Mouse (Mus musculus): ENCODE results near the gene Rpa1. TPM values are rescaled to one million over a fixed set of nuclear protein-coding genes. Genes with fewer than 3 reads are reported as not detected.

The Rpa1 gene
- polyA plus RNA-seq, 1 experiment: not detected

DNA sequence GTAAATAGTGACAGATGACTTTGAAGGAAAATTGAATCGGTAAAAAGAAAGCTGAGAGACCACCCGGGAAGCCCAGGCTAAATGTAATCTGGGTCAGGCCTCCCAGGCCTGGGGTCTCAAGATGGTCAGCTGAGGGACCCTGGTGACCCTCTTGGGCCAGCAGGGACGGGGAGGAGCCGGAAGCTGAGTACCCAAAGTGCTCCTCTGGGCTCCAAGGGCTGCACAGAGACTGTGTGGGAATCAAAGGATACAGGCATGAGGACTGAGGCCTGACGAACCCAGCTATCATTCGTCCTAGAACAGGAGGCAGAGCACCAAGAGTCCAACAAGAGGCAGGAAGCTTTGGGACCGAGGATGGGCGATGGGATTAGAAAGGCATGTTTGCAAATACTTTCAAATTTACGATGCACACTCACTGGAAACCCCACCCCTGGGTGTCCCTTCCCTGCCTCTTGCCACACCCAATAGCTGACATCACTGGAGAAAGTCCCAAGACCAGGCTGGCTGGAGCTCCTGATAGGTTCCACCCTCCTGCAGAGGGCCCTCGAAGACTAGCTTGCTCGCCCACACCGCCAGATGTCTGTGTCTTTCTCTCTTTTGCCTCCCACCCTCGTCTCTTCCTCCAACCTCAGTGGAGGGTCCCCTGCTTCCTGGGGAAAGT lies 93.7 kb downstream of the Rpa1 start:
- no peak overlapping the region for H3K27ac ChIP-seq (ENCODE audit: insufficient read depth, low read depth, low read length)
- H3K4me1 ChIP-seq (ENCODE audit: control insufficient read depth, insufficient read depth, low read length): peaks cover 9% of the 10 kb centered on the region; the same call in 1 of the 2 replicates
- TF ChIP-seq POLR2A (IDR thresholded peaks at IDR 0.05; ENCODE audit: insufficient read depth, low read depth, low read length) (no peak), CTCF (IDR thresholded peaks at IDR 0.05; ENCODE audit: insufficient read depth, low read depth, low read length) (no peak)
- 78% methylated on average over 13 of the region's 13 CpGs for WGBS
- no peak overlapping the region for H3K4me3 ChIP-seq (ENCODE audit: insufficient read depth, low read depth, low read length)

DNA sequence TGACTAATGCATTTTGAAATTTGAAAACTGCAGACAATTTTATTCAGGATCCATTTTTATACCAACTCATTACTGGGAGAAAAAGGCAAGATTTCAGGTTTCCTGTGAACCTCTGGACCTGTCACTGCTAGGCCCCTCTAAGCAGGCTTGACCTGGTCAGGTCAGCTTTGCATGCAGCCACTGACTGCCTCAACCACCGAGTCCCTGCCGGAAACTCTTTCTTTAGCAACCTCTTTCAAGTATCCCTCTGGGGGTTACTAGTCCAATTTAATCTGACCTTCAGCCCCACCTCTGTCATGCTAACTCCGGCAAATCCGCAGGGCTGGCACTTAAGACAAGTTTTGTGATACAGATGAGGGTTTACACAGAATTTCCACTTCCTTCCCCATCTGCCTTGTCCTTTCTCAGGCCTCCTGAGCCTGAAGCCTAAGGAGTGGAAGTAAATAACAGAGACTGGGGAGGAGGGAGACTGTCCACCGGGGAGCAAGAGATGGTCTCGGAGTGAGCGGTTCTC lies 96.5 kb downstream of the Rpa1 start:
- Histone ChIP-seq H3K4me3 (ENCODE audit: insufficient read depth, low read depth, low read length) (no peak overlapping the region), H3K4me1 (ENCODE audit: control insufficient read depth, insufficient read depth, low read length) (peaks cover 12% of the 10 kb centered on the region), H3K27ac (ENCODE audit: insufficient read depth, low read depth, low read length) (no peak overlapping the region)
- 82% methylated on average over 7 of the region's 7 CpGs for WGBS
- TF ChIP-seq CTCF (IDR thresholded peaks at IDR 0.05; ENCODE audit: insufficient read depth, low read depth, low read length) (no peak), POLR2A (IDR thresholded peaks at IDR 0.05; ENCODE audit: insufficient read depth, low read depth, low read length) (no peak)

DNA sequence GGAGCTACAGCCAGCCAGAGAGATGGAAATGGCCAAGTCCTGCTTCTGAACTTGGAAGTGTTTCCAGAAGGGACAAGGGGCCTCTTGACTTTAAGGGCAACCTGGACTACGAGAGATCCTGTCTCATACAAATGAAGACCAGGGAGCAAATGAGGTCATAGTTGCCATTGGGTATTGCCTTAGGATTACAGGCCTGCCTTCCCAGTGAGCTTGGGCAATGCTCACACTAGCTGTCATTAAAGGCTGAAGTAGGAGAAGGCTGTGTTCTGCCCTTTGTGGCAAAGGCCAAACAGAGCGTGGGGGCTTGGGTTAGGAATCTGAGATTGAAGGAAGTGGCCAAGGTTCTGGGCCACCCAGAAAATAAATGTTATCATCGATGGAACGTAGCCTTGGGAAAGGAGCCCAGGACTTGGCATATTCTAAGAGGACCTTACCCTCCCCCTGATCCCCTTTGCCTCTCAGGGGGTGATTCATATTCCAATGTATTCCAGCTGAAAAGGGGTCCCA lies 97.1 kb downstream of the Rpa1 start:
- H3K4me1 ChIP-seq (ENCODE audit: control insufficient read depth, insufficient read depth, low read length): peaks cover 12% of the 10 kb centered on the region
- WGBS: 74% methylated on average over 4 of the region's 4 CpGs
- H3K4me3 ChIP-seq (ENCODE audit: insufficient read depth, low read depth, low read length): no peak overlapping the region
- H3K27ac ChIP-seq (ENCODE audit: insufficient read depth, low read depth, low read length): no peak overlapping the region
- TF ChIP-seq POLR2A (IDR thresholded peaks at IDR 0.05; ENCODE audit: insufficient read depth, low read depth, low read length) (no peak), CTCF (IDR thresholded peaks at IDR 0.05; ENCODE audit: insufficient read depth, low read depth, low read length) (no peak)

DNA sequence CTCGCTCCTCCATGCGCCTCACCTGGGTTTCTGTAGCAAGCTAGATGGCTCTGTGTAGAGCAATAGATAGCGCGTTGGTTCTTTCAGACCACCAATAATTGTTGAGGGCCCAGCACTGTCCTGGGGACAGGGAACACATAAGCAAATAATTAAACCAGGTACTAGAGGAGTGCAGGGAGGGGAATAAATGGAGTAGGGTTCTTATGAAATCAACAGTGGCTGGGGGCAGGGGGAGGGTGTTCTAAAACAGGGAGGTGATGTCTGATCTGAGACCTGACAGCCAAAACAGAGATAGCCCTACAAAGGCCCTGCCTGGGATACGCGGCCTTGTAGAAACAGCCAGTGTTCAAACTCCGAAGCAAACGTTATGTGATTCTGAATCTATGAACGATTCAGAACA lies 98.5 kb downstream of the Rpa1 start:
- Histone ChIP-seq H3K4me1 (ENCODE audit: control insufficient read depth, insufficient read depth, low read length) (peaks cover 9% of the 10 kb centered on the region), H3K4me3 (ENCODE audit: insufficient read depth, low read depth, low read length) (no peak overlapping the region), H3K27ac (ENCODE audit: insufficient read depth, low read depth, low read length) (no peak overlapping the region)
- TF ChIP-seq CTCF (IDR thresholded peaks at IDR 0.05; ENCODE audit: insufficient read depth, low read depth, low read length) (no peak), POLR2A (IDR thresholded peaks at IDR 0.05; ENCODE audit: insufficient read depth, low read depth, low read length) (no peak)
- WGBS: 93% methylated on average over 9 of the region's 9 CpGs

Other genes starting within 250 kb of the Rpa1 start
- gene Hic1, start 178.8 kb downstream of the Rpa1 start, polyA plus RNA-seq (2012; ENCODE audit: insufficient read depth, insufficient read length, low replicate concordance, missing spikeins): not detected in 2 replicates
- not detected in 2 replicates for gene Ovca2, start 169.5 kb downstream of the Rpa1 start, polyA plus RNA-seq (2012; ENCODE audit: insufficient read depth, insufficient read length, low replicate concordance, missing spikeins)
- not detected in 2 replicates for gene Dph1, start 157.1 kb downstream of the Rpa1 start, polyA plus RNA-seq (2012; ENCODE audit: insufficient read depth, insufficient read length, low replicate concordance, missing spikeins)
- gene Rtn4rl1, start 154.5 kb downstream of the Rpa1 start, polyA plus RNA-seq (2012; ENCODE audit: insufficient read depth, insufficient read length, low replicate concordance, missing spikeins): not detected in 2 replicates
- not detected in 2 replicates for gene Smyd4, start 109 bp upstream of the Rpa1 start, polyA plus RNA-seq (2012; ENCODE audit: insufficient read depth, insufficient read length, low replicate concordance, missing spikeins)
- gene Serpinf1, start 74.4 kb upstream of the Rpa1 start, polyA plus RNA-seq (2012; ENCODE audit: insufficient read depth, insufficient read length, low replicate concordance, missing spikeins): not detected in 2 replicates
- gene Serpinf2, start 91.3 kb upstream of the Rpa1 start, polyA plus RNA-seq (2012; ENCODE audit: insufficient read depth, insufficient read length, low replicate concordance, missing spikeins): not detected in 2 replicates
- gene Wdr81, start 106.4 kb upstream of the Rpa1 start, polyA plus RNA-seq (2012; ENCODE audit: insufficient read depth, insufficient read length, low replicate concordance, missing spikeins): not detected in 2 replicates
- gene Tlcd2, start 113.4 kb upstream of the Rpa1 start, polyA plus RNA-seq (2012; ENCODE audit: insufficient read depth, insufficient read length, low replicate concordance, missing spikeins): not detected in 2 replicates
- gene Prpf8, start 138.5 kb upstream of the Rpa1 start, polyA plus RNA-seq (2012; ENCODE audit: insufficient read depth, insufficient read length, low replicate concordance, missing spikeins): 102 and 148 TPM in 2 replicates
- gene Rilp, start 161.8 kb upstream of the Rpa1 start, polyA plus RNA-seq (2012; ENCODE audit: insufficient read depth, insufficient read length, low replicate concordance, missing spikeins): not detected in 2 replicates
- not detected in 2 replicates for gene Scarf1, start 165.2 kb upstream of the Rpa1 start, polyA plus RNA-seq (2012; ENCODE audit: insufficient read depth, insufficient read length, low replicate concordance, missing spikeins)
- gene Slc43a2, start 183.4 kb upstream of the Rpa1 start, polyA plus RNA-seq (2012; ENCODE audit: insufficient read depth, insufficient read length, low replicate concordance, missing spikeins): 363 TPM in 1 of 2 replicates, not detected in the other
- gene Pitpna, start 239.8 kb upstream of the Rpa1 start, polyA plus RNA-seq (2012; ENCODE audit: insufficient read depth, insufficient read length, low replicate concordance, missing spikeins): 209 and 678 TPM in 2 replicates

All from olfactory bulb, adult 2 months (tissue).